Mouse (Mus musculus) stomach, postnatal 0 days (tissue): ENCODE results near the gene Nxn.

ENCODE experiments used
- CTCF ChIP-seq: IDR thresholded peaks from 2 replicates; pipeline ENCODE4 v1.5.1; 2016; ENCODE audit warnings: antibody characterized with exemption, low read depth, mild to moderate bottlenecking, moderate library complexity
- EP300 ChIP-seq: optimal IDR thresholded peaks from 2 replicates; pipeline ENCODE3; 2016; ENCODE audit warnings: antibody characterized with exemption

DNA sequence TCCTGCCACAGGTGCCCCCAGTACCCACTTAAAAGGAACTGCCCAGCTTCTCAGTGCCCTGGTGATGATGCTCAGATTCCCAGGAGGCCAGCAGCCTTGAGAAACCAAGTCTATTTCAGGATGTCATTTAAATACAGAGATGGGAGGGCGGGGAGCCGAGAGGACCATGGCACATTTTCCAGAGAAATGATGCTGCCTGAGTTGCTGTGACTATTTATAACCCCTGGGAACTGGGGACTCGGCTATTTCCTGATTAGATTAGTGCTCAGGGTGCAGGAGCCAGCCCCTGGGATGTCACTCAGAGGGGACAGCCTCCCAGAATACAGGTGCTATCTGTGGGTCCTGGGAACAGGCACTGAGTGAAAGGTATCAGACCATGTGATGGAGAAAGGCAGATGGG, 28.8 kb upstream of the Nxn start:
- TF ChIP-seq CTCF, result no peak
- TF ChIP-seq EP300, result no peak
